Mouse (Mus musculus): Measurements from ENCODE around the gene Fzd5. TPM values are rescaled to one million over a fixed set of nuclear protein-coding genes. Genes with fewer than 3 reads are reported as not detected.

The Fzd5 gene
- 2.6 and 2.8 TPM in 2 replicates for polyA plus RNA-seq (2014; fragmentation: Nextera tagmentation; extraction: Ambion mirVana)

DNA sequence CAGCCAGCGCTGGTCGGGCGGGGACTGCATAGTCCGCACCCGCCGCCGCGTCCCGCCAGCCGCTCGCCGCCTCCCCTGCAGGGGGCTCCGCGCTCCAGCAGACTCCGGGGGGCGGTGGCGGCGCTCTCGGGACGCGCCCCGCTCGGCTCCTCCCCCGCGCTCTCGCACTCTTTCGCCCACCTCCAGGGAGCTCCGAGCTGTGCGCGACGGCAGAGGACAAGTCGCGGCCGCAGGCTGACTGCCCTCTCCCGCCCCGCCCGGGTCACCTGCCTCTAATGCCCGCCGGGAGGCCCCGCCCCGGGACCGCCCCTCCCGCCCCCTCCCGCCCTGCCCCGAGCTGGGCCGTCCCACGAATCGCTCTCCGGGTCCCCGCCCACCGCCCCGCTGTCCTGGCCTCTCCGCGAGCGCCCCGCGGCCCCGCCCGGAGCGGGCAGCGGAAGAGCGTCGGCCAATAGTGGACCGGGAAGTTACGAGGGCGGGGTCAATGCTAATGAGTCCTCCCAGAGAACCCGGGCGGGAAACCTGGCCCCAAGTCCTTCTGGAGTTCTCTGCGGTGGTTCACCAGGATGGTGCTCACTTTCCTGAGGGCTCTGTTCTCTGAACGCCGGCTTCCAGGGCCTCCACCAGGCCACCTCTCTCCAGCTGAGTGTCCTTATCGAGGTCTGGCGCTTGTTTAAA, at the start of gene Fzd5:
TSS of gene Fzd5 (minus strand) at position 250 of the 678 bp plus-strand sequence.
- WGBS, result 0% methylated on average over 14 of the region's 73 CpGs
- Histone ChIP-seq H3K9ac (ENCODE audit: low read depth, low read length) (peak within 1 kb of the TSS; percentile 69), H3K4me2 (ENCODE audit: low read depth, low read length) (peak within 1 kb of the TSS; percentile 97), H3K4me3 (ENCODE audit: low read depth, low read length) (peak within 1 kb of the TSS; percentile 70), H3K27me3 (replicated peaks; ENCODE audit: control insufficient read depth, insufficient read depth, low read length) (peaks cover 45% of the 10 kb centered on the region), H3K36me3 (ENCODE audit: control insufficient read depth, insufficient read depth, low read length) (0 out of 2 replicates have a peak, but pooled peaks cover 5% of the 10 kb centered on the region), H3K4me1 (ENCODE audit: control insufficient read depth, insufficient read depth, low read length) (peaks cover 23% of the 10 kb centered on the region; the same call in 1 of the 2 replicates), H3K27ac (replicated peaks; ENCODE audit: low read depth, low read length) (no peak within 1 kb of the TSS), H3K9me3 (ENCODE audit: control insufficient read depth, low read length) (no peaks in the 10 kb centered on the region)
- peak; percentile 97 for ATAC-seq (ENCODE audit: low read depth)
- DNase-seq (ENCODE audit: low spot score), result peak; percentile 98

DNA sequence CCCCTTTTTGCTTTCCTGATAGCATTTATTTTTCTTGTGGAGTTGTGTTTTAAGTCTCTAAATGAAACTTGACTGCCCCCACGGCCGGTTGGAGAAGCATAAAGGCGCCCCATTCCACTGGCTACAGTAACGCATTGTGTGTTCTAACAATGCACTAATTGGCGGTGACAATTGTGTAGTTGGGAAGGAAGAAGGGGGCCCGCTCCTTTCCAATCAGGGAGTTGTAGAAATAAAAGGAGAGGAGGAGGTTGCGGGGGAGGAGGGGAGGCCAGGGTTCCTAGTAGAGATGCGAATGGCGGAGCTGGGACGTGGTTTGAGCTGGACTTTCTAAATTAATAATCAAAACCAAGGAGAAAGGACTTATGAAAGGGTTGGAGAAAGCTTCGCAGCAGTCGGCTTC, 42.3 kb upstream of the Fzd5 start:
- 51% methylated on average over 12 of the region's 12 CpGs for WGBS
- Histone ChIP-seq H3K9ac (ENCODE audit: low read depth, low read length) (no peak overlapping the region), H3K9me3 (ENCODE audit: control insufficient read depth, low read length) (no peaks in the 10 kb centered on the region), H3K27me3 (replicated peaks; ENCODE audit: control insufficient read depth, insufficient read depth, low read length) (no peaks in the 10 kb centered on the region), H3K4me2 (ENCODE audit: low read depth, low read length) (no peak overlapping the region; the same call in 1 of the 2 replicates), H3K27ac (replicated peaks; ENCODE audit: low read depth, low read length) (no peak overlapping the region), H3K4me1 (ENCODE audit: control insufficient read depth, insufficient read depth, low read length) (no peaks in the 10 kb centered on the region), H3K4me3 (ENCODE audit: low read depth, low read length) (no peak overlapping the region), H3K36me3 (ENCODE audit: control insufficient read depth, insufficient read depth, low read length) (no peaks in the 10 kb centered on the region)
- peak; percentile 80 for DNase-seq (ENCODE audit: low spot score)
- ATAC-seq (ENCODE audit: low read depth), result peak; percentile 87; the same call in 1 of the 2 replicates

- Histone ChIP-seq H3K4me1 (ENCODE audit: control insufficient read depth, insufficient read depth, low read length) (no peaks in the 10 kb centered on the region), H3K9ac (ENCODE audit: low read depth, low read length) (no peak overlapping the region), H3K27me3 (replicated peaks; ENCODE audit: control insufficient read depth, insufficient read depth, low read length) (no peaks in the 10 kb centered on the region), H3K9me3 (ENCODE audit: control insufficient read depth, low read length) (no peaks in the 10 kb centered on the region), H3K4me2 (ENCODE audit: low read depth, low read length) (no peak overlapping the region; the same call in 1 of the 2 replicates), H3K4me3 (ENCODE audit: low read depth, low read length) (no peak overlapping the region), H3K36me3 (ENCODE audit: control insufficient read depth, insufficient read depth, low read length) (no peaks in the 10 kb centered on the region), H3K27ac (replicated peaks; ENCODE audit: low read depth, low read length) (no peak overlapping the region)
- DNase-seq (ENCODE audit: low spot score) (peak; percentile 62), ATAC-seq (ENCODE audit: low read depth) (peak; percentile 50; the same call in 1 of the 2 replicates)
- WGBS, result 39% methylated on average over 5 of the region's 5 CpGs
Observed at GRCm38 (mm10) chr1:64779415-64779814, 41.9 kb upstream of the Fzd5 start.

- H3K9me3 ChIP-seq (ENCODE audit: control insufficient read depth, low read length), result no peaks in the 10 kb centered on the region
- no peak overlapping the region for H3K9ac ChIP-seq (ENCODE audit: low read depth, low read length)
- DNase-seq (ENCODE audit: low spot score) (no peak), ATAC-seq (ENCODE audit: low read depth) (no peak)
- 62% methylated on average over 4 of the region's 4 CpGs for WGBS
- H3K36me3 ChIP-seq (ENCODE audit: control insufficient read depth, insufficient read depth, low read length), result no peaks in the 10 kb centered on the region
- H3K27me3 ChIP-seq (replicated peaks; ENCODE audit: control insufficient read depth, insufficient read depth, low read length), result no peaks in the 10 kb centered on the region
- H3K4me3 ChIP-seq (ENCODE audit: low read depth, low read length), result no peak overlapping the region
- H3K4me1 ChIP-seq (ENCODE audit: control insufficient read depth, insufficient read depth, low read length), result no peaks in the 10 kb centered on the region
- H3K4me2 ChIP-seq (ENCODE audit: low read depth, low read length), result no peak overlapping the region
- H3K27ac ChIP-seq (replicated peaks; ENCODE audit: low read depth, low read length), result no peak overlapping the region
Observed at GRCm38 (mm10) chr1:64773305-64773704, 35.8 kb upstream of the Fzd5 start.

- ATAC-seq (ENCODE audit: low read depth) (no peak), DNase-seq (ENCODE audit: low spot score) (no peak)
- H3K36me3 ChIP-seq (ENCODE audit: control insufficient read depth, insufficient read depth, low read length), result no peaks in the 10 kb centered on the region
- WGBS, result 46% methylated on average over 6 of the region's 6 CpGs
- no peak overlapping the region for H3K4me3 ChIP-seq (ENCODE audit: low read depth, low read length)
- H3K9ac ChIP-seq (ENCODE audit: low read depth, low read length), result no peak overlapping the region
- no peaks in the 10 kb centered on the region for H3K9me3 ChIP-seq (ENCODE audit: control insufficient read depth, low read length)
- H3K4me2 ChIP-seq (ENCODE audit: low read depth, low read length), result no peak overlapping the region
- H3K4me1 ChIP-seq (ENCODE audit: control insufficient read depth, insufficient read depth, low read length), result no peaks in the 10 kb centered on the region
- H3K27ac ChIP-seq (replicated peaks; ENCODE audit: low read depth, low read length), result no peak overlapping the region
- H3K27me3 ChIP-seq (replicated peaks; ENCODE audit: control insufficient read depth, insufficient read depth, low read length), result no peaks in the 10 kb centered on the region
Observed at GRCm38 (mm10) chr1:64770169-64770568, 32.6 kb upstream of the Fzd5 start.

DNA sequence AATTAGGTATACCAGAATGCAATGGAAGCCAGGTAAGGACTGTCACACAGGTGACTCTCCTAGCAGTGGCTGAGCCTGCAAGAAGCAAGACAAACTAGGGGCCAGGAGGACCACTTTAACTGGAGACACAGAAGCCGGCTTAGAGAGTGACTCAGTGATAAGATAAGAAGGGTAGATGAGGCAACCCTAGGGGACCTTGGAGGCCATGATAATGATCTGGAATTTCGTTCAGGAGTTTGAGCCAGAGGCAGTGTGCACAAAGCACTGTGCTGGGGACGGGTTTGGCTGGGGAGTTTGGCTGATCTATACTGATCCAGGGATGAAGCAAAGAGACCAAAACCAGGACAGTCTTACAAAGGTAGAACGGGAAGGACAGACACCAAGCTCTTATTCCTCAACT, 24.1 kb upstream of the Fzd5 start:
- Histone ChIP-seq H3K36me3 (ENCODE audit: control insufficient read depth, insufficient read depth, low read length) (no peaks in the 10 kb centered on the region), H3K4me2 (ENCODE audit: low read depth, low read length) (no peak overlapping the region), H3K4me1 (ENCODE audit: control insufficient read depth, insufficient read depth, low read length) (peaks cover 8% of the 10 kb centered on the region), H3K27ac (replicated peaks; ENCODE audit: low read depth, low read length) (no peak overlapping the region), H3K4me3 (ENCODE audit: low read depth, low read length) (no peak overlapping the region), H3K27me3 (replicated peaks; ENCODE audit: control insufficient read depth, insufficient read depth, low read length) (no peaks in the 10 kb centered on the region), H3K9ac (ENCODE audit: low read depth, low read length) (no peak overlapping the region), H3K9me3 (ENCODE audit: control insufficient read depth, low read length) (no peaks in the 10 kb centered on the region)
- WGBS, result 65% methylated on average over 4 of the region's 4 CpGs
- ATAC-seq (ENCODE audit: low read depth) (no peak), DNase-seq (ENCODE audit: low spot score) (no peak)

- Histone ChIP-seq H3K4me1 (ENCODE audit: control insufficient read depth, insufficient read depth, low read length) (peaks cover 14% of the 10 kb centered on the region), H3K36me3 (ENCODE audit: control insufficient read depth, insufficient read depth, low read length) (no peaks in the 10 kb centered on the region), H3K4me2 (ENCODE audit: low read depth, low read length) (no peak overlapping the region), H3K9me3 (ENCODE audit: control insufficient read depth, low read length) (no peaks in the 10 kb centered on the region), H3K27me3 (replicated peaks; ENCODE audit: control insufficient read depth, insufficient read depth, low read length) (no peaks in the 10 kb centered on the region), H3K27ac (replicated peaks; ENCODE audit: low read depth, low read length) (no peak overlapping the region), H3K4me3 (ENCODE audit: low read depth, low read length) (no peak overlapping the region), H3K9ac (ENCODE audit: low read depth, low read length) (no peak overlapping the region)
- 81% methylated on average over 5 of the region's 5 CpGs for WGBS
- ATAC-seq (ENCODE audit: low read depth) (no peak), DNase-seq (ENCODE audit: low spot score) (no peak)
Observed at GRCm38 (mm10) chr1:64757766-64758165, 20.2 kb upstream of the Fzd5 start.

DNA sequence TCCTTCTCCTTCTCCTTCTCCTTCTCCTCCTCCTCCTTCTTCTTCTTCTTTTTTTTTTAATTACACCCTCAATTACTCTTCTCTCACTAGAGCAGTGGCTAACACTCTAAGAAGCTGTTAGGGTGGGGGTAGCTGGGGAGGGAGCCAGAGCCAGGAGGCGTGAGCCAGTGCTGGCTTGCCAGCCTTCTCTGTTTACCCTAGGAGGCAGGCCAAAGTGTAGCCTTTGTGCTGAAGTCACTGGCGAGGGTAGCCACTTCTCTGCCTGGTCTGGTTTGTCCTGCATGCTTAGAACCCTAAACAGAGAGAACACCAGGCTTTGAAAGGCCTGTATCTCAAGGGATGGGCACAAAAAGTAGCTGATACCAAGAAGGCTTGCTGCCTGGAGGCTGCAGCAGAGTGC, 19.7 kb upstream of the Fzd5 start:
- Histone ChIP-seq H3K27me3 (replicated peaks; ENCODE audit: control insufficient read depth, insufficient read depth, low read length) (no peaks in the 10 kb centered on the region), H3K4me1 (ENCODE audit: control insufficient read depth, insufficient read depth, low read length) (peaks cover 14% of the 10 kb centered on the region), H3K27ac (replicated peaks; ENCODE audit: low read depth, low read length) (0 out of 2 replicates have a peak overlapping the region, but pooled peaks have one; percentile 48), H3K36me3 (ENCODE audit: control insufficient read depth, insufficient read depth, low read length) (no peaks in the 10 kb centered on the region), H3K4me2 (ENCODE audit: low read depth, low read length) (no peak overlapping the region), H3K9me3 (ENCODE audit: control insufficient read depth, low read length) (no peaks in the 10 kb centered on the region), H3K9ac (ENCODE audit: low read depth, low read length) (no peak overlapping the region), H3K4me3 (ENCODE audit: low read depth, low read length) (no peak overlapping the region)
- ATAC-seq (ENCODE audit: low read depth) (no peak), DNase-seq (ENCODE audit: low spot score) (no peak)
- WGBS, result 24% methylated on average over 2 of the region's 2 CpGs

DNA sequence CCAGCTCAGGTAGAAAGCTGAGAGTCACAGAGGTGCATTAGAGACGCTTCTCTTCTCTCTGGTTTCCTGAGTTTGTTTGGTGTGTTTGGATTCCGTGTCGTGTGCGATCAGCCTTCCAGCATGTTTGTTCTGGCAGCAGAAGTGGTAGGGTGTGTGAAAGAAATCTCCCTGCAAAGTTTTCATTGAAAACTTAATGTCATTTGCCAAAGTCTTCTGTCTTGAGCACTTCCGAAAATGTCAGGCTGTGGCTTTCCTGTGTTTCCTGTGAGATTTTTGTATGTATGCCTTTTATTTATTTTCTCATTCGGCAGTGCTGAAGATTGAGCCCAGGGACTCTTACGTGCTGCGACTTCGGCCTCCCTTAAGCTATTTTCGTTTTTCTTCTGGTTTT, 19.1 kb upstream of the Fzd5 start:
- peak overlapping the region; percentile 24; the same call in 1 of the 2 replicates for H3K4me2 ChIP-seq (ENCODE audit: low read depth, low read length)
- no peaks in the 10 kb centered on the region for H3K27me3 ChIP-seq (replicated peaks; ENCODE audit: control insufficient read depth, insufficient read depth, low read length)
- H3K27ac ChIP-seq (replicated peaks; ENCODE audit: low read depth, low read length), result peak overlapping the region; percentile 67
- no peak overlapping the region for H3K9ac ChIP-seq (ENCODE audit: low read depth, low read length)
- peaks cover 14% of the 10 kb centered on the region for H3K4me1 ChIP-seq (ENCODE audit: control insufficient read depth, insufficient read depth, low read length)
- WGBS, result 44% methylated on average over 10 of the region's 10 CpGs
- H3K36me3 ChIP-seq (ENCODE audit: control insufficient read depth, insufficient read depth, low read length), result no peaks in the 10 kb centered on the region
- no peak overlapping the region for H3K4me3 ChIP-seq (ENCODE audit: low read depth, low read length)
- H3K9me3 ChIP-seq (ENCODE audit: control insufficient read depth, low read length), result no peaks in the 10 kb centered on the region
- DNase-seq (ENCODE audit: low spot score), result peak; percentile 55
- ATAC-seq (ENCODE audit: low read depth), result no peak

Measured in embryonic facial prominence, embryonic 14.5 days (tissue).